Mouse (Mus musculus) kidney, postnatal 14 days (tissue): ENCODE results near the gene Galp.
"Not testable (repeated sequence)": the region's sequence is repeated elsewhere in the genome, so short reads cannot be mapped to it uniquely, and the experiment has no call there.

Experiments
- DNase-seq: peaks from one replicate; pipeline ENCODE4 v3.0.0; 2022; ENCODE audit warnings: mixed read lengths

The Galp gene

GRCm38 (mm10) chr7:6196790-6197189 is at the start of gene Galp:
Galp (plus strand) TSS chr7:6197090.
- DNase-seq = no peak

GRCm38 (mm10) chr7:6147688-6148087 is 49.2 kb upstream of the Galp start:
- DNase-seq = no peak

- no peak for DNase-seq
Observed at GRCm38 (mm10) chr7:6151266-6151665, 45.6 kb upstream of the Galp start.

GRCm38 (mm10) chr7:6152036-6152435 is 44.9 kb upstream of the Galp start:
- no peak for DNase-seq

GRCm38 (mm10) chr7:6153131-6153530 is 43.8 kb upstream of the Galp start:
- no peak for DNase-seq

GRCm38 (mm10) chr7:6154164-6154563 is 42.7 kb upstream of the Galp start:
- no peak for DNase-seq

GRCm38 (mm10) chr7:6155031-6155872 is 41.6 kb upstream of the Galp start:
- peak; percentile 92 for DNase-seq

- DNase-seq = peak; percentile 98
Observed at GRCm38 (mm10) chr7:6155901-6156411, 40.9 kb upstream of the Galp start, which contains the start of gene Zfp787. Zfp787 (minus strand) TSS chr7:6155997.

- DNase-seq = peak; percentile 68
Observed at GRCm38 (mm10) chr7:6156901-6157472, 39.9 kb upstream of the Galp start.

GRCm38 (mm10) chr7:6157479-6157878 is 39.4 kb upstream of the Galp start:
- DNase-seq = no peak

- no peak for DNase-seq
Observed at GRCm38 (mm10) chr7:6159604-6160003, 37.3 kb upstream of the Galp start.

GRCm38 (mm10) chr7:6161541-6161940 is 35.3 kb upstream of the Galp start:
- no peak for DNase-seq

GRCm38 (mm10) chr7:6162172-6162571 is 34.7 kb upstream of the Galp start:
- no peak for DNase-seq

- DNase-seq = no peak
Observed at GRCm38 (mm10) chr7:6164671-6165070, 32.2 kb upstream of the Galp start.

GRCm38 (mm10) chr7:6169403-6169802 is 27.5 kb upstream of the Galp start:
- DNase-seq = peak; percentile 87

- no peak for DNase-seq
Observed at GRCm38 (mm10) chr7:6170391-6170790, 26.5 kb upstream of the Galp start.

- DNase-seq = no peak
Observed at GRCm38 (mm10) chr7:6170871-6171270, 26.0 kb upstream of the Galp start.

GRCm38 (mm10) chr7:6171444-6172005 is 25.4 kb upstream of the Galp start:
- DNase-seq = peak; percentile 82

GRCm38 (mm10) chr7:6172006-6172649 is 24.8 kb upstream of the Galp start, which contains the start of gene Zfp444:
Zfp444 (plus strand) TSS chr7:6172226.
- DNase-seq = peak; percentile 99

- DNase-seq = no peak
Observed at GRCm38 (mm10) chr7:6172674-6173244, 24.1 kb upstream of the Galp start.

- no peak for DNase-seq
Observed at GRCm38 (mm10) chr7:6173872-6174271, 23.0 kb upstream of the Galp start.

- not testable (repeated sequence) for DNase-seq
Observed at GRCm38 (mm10) chr7:6174365-6174987, 22.4 kb upstream of the Galp start.
